Mouse (Mus musculus) cerebellum, postnatal 36 days (tissue): ENCODE data around the gene Mdm2.

Source experiments
- DNase-seq, 2 experiments: peaks; one replicate each; pipeline ENCODE4 v3.0.0; 2021 to 2022; ENCODE audit warnings: mixed read lengths in 2 of 2

Gene Mdm2

GRCm38 (mm10) chr10:117654576-117655123 lies 55.9 kb downstream of the Mdm2 start:
- DNase-seq: no peak

- no peak for DNase-seq
Measured at GRCm38 (mm10) chr10:117653779-117654173, 56.8 kb downstream of the Mdm2 start.

- DNase-seq: no peak
Measured at GRCm38 (mm10) chr10:117652930-117653778, 57.4 kb downstream of the Mdm2 start.

GRCm38 (mm10) chr10:117652378-117652774 lies 58.2 kb downstream of the Mdm2 start:
- no peak for DNase-seq

- DNase-seq: no peak
Measured at GRCm38 (mm10) chr10:117651587-117652377, 58.8 kb downstream of the Mdm2 start.

- DNase-seq: no peak
Measured at GRCm38 (mm10) chr10:117650725-117651124, 59.8 kb downstream of the Mdm2 start.

- DNase-seq: no peak
Measured at GRCm38 (mm10) chr10:117650042-117650655, 60.4 kb downstream of the Mdm2 start.

GRCm38 (mm10) chr10:117649292-117650041 lies 61.1 kb downstream of the Mdm2 start:
- no peak for DNase-seq

- DNase-seq: no peak
Measured at GRCm38 (mm10) chr10:117648643-117649042, 61.9 kb downstream of the Mdm2 start.

GRCm38 (mm10) chr10:117647964-117648472 lies 62.5 kb downstream of the Mdm2 start:
- no peak for DNase-seq

GRCm38 (mm10) chr10:117647158-117647505 lies 63.4 kb downstream of the Mdm2 start:
- peak; percentile 32 to 45 for DNase-seq

- DNase-seq: no peak
Measured at GRCm38 (mm10) chr10:117646482-117647157, 63.9 kb downstream of the Mdm2 start.

GRCm38 (mm10) chr10:117645487-117645964 lies 65.0 kb downstream of the Mdm2 start:
- DNase-seq: no peak

- no peak for DNase-seq
Measured at GRCm38 (mm10) chr10:117644828-117645227, 65.7 kb downstream of the Mdm2 start.

- DNase-seq: no peak
Measured at GRCm38 (mm10) chr10:117644429-117644748, 66.2 kb downstream of the Mdm2 start.

GRCm38 (mm10) chr10:117643711-117644428 lies 66.7 kb downstream of the Mdm2 start:
- DNase-seq: no peak

GRCm38 (mm10) chr10:117643302-117643701 lies 67.3 kb downstream of the Mdm2 start:
- DNase-seq: no peak

GRCm38 (mm10) chr10:117642491-117643262 lies 67.9 kb downstream of the Mdm2 start:
- DNase-seq: no peak

GRCm38 (mm10) chr10:117642201-117642450 lies 68.4 kb downstream of the Mdm2 start:
- DNase-seq: no peak

- DNase-seq: no peak
Measured at GRCm38 (mm10) chr10:117641400-117642200, 69.0 kb downstream of the Mdm2 start.
